Mouse (Mus musculus): ENCODE measurements at regions not wholly inside any gene's neighbourhood (a gene's known extent, or its start where the extent isn't known, plus 50 kb on each side); places are given as distances from the start of the nearest gene placed in this dataset.

DNA sequence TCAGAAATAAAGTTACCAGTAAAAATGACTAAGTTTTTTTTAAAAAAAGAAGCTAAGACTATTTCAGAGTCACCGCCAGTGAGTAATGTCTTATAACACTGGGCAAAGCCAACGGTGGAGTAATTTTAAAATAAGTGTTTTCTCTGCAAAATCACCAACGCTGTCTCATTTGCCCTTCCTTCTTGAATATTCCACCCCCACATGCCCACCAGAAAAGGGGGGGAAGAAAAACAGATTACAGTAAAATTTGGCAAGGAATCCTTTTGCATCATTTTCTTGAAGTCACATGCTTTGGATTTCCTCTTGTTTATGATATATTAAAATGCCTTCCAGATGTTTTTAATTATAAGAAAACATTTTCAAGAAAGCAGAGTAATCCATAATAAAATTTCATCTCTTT, 482.9 kb downstream of the Lmo4 start:
- DNase-seq (ENCODE audit: low read depth, low spot score): no peak

DNA sequence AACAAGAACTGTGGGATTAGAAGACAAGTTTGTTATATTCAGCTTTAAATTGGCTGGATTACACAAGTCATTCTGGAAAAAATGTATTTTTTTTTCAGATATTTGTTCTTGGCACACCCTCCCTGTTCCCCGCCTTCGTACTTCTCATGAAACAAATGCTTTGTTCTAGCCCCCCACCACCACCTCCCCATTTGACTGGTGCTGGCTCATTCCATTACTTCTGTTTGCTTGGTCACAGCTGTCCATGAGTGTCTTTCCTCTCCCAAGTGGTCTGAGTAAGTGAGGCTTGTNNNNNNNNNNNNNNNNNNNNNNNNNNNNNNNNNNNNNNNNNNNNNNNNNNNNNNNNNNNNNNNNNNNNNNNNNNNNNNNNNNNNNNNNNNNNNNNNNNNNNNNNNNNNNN, 491.8 kb downstream of the Lmo4 start:
- DNase-seq (ENCODE audit: low read depth, low spot score): no peak

DNA sequence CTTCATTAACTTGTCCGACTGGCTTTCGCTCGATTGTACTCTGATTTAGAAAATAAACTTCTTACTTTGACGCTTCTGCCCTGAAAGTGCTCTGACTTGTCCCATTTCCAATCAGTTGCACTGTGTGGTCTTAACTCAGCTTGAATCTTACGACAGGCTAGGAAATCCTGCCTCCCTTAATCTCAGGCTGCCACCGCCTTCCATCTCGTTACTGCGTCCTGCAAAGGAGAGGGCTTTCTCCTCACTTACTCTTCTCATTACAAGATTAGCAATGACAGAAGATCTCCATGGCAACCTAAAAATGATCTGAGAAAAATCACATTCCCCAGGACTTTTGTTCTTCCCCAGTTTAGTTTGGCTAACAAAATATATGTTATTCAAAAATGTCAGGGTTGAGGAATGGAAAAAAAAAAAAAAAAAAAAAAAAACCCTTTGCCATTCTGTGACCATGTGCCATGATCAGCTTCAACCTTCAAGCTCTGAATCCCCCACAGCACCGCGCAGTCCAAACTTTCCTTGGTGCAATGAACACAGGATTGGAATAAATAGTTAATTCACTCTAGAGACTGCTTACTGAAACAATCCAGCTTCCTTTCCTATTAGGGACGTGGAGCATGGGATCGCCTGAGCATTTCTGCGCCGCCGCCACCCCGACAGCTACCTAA, 494.1 kb downstream of the Lmo4 start:
- no peak for DNase-seq (ENCODE audit: low read depth, low spot score)

DNA sequence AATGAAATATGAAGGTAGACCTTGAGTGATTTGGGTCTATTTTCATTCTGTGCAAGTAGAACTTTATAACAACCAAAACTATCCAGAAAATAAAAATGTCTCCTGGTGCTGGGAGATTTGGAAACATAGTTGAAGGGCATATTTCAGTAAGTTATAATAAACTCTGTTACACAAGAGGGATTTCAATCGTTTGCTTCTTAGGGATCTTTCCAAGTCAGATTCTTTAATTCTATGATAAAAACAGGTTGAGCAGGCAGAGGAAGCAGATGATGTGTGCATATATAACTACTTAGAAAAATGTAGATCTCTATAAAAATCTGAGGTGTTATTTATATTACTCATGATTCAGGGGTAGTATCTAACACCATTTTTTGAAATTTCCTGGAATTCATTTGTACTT, 498.3 kb downstream of the Lmo4 start:
- no peak for DNase-seq (ENCODE audit: low read depth, low spot score)

DNA sequence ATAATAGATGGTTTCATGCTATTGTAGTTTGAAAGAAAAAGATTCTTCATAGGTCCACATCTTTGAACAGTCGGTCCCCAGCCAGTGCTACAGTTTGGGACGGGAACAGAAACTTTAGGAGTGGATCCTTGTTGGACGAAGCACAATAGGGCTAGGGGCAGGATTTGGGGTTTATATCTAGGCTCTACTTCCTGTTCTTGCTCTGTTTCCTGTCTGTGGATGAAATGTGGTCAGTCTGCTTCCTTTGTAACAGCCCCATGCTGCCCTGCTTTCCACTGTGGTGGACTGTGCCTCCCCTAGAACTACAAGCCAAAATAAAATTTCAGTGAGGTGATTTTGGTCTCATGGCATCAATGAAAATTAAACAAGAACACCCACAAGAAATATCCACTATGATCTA, 510.2 kb downstream of the Lmo4 start:
- no peak for DNase-seq (ENCODE audit: low read depth, low spot score)

DNA sequence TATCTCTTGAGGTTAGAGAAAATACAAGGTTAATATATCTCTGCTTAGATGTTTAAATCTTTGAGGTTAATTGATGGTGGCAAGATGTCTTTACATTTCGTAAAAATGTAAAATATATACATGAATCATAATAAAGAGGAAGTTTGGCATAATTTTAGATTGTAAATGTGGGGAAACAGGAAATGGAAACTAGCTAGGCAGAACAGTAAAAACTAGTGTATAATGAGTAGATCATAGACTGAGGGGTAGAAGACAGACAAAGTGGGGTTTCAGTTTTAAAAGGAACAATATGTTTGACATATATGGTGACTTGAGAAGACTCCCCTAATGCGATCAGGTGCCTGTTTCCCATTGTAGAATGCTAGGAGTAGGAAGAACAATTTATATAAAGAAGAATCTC, 519.3 kb downstream of the Lmo4 start:
- no peak for DNase-seq (ENCODE audit: low read depth, low spot score)

DNA sequence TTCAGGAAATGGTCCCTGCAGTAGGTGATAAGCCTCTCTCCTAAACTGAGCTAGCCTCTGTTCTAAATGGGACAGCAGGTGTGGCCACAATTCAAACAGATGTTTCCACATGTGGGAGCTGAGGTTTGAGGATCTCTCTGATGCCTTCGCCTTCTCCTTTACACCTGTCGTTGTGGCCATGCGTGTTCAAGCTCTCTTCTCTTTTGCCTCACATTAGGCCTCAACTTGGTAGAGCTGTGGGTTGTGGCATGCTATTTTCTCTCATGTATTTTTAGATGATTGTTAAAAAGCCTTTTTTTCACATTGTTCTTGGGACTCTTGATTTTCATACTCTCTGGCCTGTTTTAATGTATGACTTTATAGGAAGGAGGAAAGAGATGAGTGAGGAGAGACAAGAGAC, 526.8 kb downstream of the Lmo4 start:
- no peak for DNase-seq (ENCODE audit: low read depth, low spot score)

DNA sequence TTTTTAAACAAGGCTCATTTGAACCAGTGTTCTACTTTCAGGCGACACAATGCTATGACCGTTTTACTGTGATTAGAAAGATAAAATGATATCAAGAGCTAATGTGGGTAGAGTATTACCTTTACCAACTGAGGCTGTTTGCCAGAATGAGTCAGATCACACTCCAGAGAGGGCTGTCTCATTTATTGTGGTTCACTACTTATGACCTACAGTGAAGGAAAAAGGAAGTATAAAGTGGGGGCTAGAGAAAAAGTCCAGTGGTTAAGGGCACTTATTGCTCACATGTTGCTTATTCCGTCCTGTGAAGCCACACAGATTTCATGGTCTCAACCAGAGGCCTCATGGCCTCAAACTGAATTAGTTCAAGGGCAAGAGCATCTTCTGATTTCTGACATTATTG, 530.2 kb downstream of the Lmo4 start:
- DNase-seq (ENCODE audit: low read depth, low spot score): no peak

DNA sequence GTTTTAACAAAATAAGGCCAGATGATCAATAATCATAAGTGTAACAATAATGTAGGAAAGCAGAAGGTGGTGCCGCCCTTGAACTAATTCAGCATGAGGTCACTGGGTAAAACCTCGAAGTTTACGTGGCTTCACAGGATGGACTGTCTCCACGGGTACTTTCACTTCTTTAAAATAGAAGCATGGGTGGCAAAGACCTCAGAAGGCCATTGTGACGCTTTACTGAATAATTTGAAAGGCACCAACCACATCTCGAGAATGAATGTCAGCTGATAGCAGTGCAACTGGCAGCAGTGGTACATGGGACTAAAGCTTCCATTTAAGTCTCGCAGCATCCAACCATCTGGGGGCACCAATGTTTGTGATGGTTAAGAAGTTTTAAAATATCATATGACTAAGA, 530.6 kb downstream of the Lmo4 start:
- no peak for DNase-seq (ENCODE audit: low read depth, low spot score)

DNA sequence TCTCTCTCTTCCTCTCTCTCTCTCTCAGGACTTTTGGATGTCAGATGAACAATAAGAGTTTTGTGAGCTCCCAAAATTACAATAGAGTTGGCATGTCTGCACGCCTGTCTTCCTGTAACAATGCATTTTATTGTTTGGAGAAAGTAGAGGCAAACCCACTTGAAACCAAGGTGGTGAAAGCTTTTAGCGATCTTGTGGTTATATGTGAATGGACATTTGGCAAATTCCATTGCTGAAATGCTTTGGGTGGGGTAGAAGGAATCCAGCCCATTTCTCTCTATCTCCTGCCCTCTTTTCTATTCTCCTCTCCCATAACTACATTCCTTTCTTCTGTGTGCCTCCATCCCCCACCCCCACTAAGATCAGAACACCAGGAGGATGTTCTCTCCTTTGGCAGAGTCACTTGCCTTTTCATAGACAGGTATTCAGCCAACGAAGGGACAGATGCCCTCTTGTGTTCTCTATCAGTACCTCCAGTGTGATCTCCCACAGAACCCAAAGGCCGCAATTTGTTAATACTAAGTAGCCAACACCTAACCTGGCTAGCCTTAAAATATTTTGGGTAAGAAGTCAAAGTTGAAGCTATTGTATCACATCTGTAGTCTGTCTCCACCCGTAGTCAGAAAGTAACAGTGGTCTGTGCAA, 542.9 kb downstream of the Lmo4 start:
- no peak for DNase-seq (ENCODE audit: low read depth, low spot score)

DNA sequence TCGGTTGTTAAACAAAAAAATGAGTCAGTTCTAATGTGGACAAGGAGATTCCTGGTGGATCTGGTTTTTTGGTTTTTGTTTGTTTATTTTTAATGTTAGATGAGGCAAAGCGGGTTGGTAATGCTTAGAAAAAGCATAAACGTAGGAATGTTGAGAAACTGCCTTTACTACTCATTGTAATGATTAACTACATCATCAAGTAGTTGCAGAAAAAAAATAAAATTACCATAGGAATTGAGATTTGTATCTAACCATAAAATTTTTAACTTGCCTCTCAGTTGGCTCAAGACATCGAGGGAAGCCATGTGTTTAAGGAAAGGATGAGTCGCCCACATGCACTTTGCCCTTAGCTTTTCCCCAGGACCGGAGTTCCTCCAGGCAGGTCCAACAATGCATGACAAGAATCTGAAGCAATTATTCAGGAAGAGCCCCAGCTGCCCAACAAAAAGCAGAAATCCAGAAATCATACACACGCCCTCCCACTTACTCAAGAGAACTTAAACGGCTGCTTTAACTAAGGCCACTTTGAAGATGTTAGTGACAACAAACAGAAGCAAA, 545.5 kb downstream of the Lmo4 start:
- DNase-seq (ENCODE audit: low read depth, low spot score): no peak

DNA sequence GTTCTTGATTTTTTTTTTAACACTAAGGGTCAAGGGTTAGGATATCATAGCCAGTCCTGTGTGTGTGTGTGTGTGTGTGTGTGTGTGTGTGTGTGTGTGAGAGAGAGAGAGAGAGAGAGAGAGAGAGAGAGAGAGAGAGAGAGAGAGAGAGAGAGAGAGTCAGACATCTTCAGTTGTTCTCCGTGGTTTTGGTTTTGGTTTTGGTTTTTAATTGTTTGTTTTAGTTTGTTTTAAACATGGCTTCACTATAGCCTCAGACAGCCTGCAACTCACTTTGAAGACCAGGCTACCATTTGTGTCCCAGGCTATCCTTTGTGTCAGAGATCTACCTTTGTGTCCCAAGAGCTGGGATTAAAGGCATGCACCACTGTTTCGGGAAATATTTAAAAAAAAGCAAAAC, 557.8 kb downstream of the Lmo4 start:
- no peak for DNase-seq (ENCODE audit: low read depth, low spot score)

DNA sequence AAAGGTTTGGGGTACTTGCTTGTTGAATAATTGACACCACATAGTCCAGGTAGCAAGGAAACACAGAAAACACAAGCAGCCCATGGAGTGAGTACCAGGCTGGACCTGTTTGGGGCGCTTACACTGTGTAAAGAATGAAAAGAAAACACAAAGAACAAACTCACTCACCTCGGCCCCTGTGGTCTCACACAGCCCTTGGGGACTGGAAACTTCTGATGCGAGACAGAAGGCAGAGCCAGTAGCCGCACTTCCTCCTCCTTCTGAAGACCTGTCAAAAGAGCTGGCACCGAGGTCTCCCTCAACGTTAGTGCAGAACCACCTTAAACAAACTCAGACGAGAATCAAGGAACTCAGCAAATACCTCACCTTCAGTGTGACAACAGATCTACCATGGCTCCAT, 558.2 kb downstream of the Lmo4 start:
- no peak for DNase-seq (ENCODE audit: low read depth, low spot score)

DNA sequence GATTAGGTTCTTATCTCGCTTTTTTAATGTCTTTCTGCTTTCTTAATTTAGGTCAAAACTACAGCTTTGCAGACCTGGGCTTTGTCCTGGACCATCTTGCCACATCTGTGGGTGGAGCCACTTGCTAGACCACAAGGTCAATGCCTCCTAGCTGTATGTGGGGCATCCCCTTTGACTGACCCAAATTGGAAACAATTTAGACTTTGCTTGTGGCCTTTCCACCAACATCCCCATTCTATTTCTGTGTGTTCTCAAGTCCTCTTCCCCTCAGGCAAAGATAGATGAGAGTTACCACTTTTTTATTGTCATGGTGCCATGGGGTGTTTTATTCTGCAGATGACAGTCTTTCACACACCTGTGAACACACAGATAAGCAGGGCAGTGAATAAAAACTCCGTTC, 572.0 kb downstream of the Lmo4 start:
- no peak for DNase-seq (ENCODE audit: low read depth, low spot score)

DNA sequence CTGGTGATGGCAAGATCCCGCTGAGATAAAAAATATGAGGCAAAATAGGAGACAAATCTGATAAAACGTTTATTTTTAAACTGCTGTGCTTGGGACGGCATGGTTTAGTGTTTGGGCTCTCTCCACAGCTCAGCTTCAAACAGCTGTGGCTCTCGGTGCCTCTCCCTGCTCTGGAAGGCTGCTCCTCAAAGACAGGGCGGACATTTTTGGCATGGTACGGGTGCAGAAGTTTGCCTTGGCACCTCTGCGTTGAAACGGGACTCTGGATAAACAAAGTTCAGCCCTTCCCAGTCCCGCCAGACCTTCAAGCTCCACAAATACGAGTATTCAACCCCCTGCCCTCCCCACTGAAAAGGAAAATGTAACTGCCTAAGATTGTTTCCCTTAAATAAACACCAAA, 573.8 kb downstream of the Lmo4 start:
- no peak for DNase-seq (ENCODE audit: low read depth, low spot score)

DNA sequence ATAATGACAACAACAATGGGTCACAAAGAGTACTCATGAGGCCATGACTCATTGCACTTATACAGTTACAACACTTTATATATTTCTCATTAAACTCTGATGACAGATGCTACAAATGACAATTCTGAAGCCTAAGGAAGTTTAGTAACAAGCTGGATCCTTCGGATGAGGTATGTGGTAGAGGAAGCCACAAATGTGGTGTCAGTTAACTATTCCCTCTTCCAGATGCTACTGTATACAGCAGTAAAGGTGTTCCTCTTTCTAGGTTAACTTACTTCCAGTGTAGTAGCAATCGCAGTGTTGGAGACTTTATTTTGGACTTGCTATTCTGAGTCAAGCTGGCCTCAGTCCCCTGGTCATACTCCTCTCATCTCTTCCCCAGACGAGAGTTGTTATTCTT, 580.1 kb downstream of the Lmo4 start:
- DNase-seq (ENCODE audit: low read depth, low spot score): no peak

DNA sequence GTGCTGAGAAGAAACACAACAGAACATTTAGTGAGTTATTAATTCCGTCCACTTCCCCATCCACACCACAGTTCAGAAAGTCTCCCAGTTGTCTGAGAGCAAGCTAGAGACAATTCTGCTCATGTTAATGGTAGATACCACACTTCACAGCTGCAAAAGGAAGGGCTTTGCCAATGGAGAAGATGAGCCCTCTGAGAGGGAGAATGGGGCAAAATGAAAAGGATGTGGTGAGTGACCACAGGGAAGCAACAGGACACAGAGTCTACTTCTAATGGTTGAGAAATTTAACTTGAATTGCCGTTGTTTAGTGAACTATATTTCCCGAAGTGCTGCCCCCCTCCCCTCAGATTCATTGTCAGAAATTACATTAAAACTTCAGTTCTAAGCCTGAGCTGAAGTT, 582.7 kb downstream of the Lmo4 start:
- DNase-seq (ENCODE audit: low read depth, low spot score): no peak

DNA sequence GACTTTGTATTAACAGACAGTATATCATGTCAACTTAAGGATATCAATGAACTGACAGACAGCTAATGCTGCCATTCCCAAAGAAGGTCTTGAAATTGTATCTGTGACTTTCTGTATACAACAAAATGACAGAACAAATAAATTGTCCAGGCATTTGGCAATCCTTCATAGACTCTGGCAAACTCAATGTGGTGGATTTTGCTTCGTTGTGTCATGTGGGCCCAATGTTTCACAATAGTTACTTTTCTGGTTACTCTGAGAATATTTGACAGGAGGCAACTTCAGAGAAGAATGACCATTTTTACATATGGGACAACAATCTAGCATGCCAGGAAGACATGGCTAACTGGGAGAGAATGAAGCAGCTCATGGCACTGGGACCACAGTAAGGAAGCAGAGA, 585.9 kb downstream of the Lmo4 start:
- DNase-seq (ENCODE audit: low read depth, low spot score): no peak

DNA sequence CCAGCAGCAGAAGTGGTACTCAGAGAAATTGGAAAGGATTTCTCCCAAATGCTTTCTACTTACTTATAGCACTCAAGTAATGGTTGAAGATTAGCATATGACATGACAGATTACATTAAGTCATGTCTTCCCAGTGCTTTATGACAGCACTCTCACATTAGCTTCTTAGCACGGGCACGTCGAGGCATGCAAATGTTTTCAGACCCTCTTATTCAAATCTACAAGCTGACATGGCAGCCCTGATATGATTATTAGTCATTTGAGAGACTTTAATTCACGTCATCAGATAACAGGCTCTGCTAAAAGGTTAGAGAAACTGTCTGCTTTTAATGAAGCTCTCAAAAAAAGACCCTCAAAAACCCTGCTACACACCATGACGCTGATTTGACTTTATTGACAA, 590.1 kb downstream of the Lmo4 start:
- no peak for DNase-seq (ENCODE audit: low read depth, low spot score)

DNA sequence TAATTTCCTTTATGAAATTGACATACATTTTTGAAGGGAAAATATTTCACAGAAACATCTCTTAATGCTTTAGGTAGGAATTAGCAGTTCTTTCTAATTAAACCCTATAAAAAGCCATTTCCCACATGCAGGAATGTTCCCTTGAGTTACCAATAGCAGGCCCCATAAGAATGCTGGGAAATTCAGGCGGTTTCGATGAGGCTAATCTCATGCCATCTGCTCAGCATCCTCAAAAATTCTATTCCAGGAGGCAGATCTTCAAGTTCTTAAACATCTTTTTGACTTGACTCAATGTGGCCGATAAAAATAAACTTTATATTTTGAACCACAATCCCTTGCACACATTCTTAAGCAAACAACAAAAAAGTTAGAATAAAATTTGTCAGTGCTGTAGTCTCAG, 591.0 kb downstream of the Lmo4 start:
- DNase-seq (ENCODE audit: low read depth, low spot score): no peak

DNA sequence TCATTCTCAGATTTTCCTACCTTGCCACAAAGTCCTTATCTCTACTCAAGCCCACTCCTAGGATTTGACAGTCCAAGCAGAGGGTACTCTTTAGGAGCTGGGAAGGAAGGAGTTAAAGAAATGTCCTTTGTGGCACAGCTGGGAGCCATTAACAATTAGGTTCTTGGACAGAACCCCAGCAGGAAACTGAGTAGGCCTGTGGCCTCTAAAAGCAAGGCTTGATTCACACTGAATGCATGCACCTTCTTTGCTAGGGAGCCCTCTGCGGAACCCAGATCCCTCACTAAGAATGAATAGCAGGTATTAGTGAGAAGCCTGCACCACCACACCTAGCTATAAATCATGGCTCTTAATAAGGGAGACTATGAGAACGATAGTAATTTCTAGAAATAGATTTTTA, 595.3 kb downstream of the Lmo4 start:
- no peak for DNase-seq (ENCODE audit: low read depth, low spot score)

DNA sequence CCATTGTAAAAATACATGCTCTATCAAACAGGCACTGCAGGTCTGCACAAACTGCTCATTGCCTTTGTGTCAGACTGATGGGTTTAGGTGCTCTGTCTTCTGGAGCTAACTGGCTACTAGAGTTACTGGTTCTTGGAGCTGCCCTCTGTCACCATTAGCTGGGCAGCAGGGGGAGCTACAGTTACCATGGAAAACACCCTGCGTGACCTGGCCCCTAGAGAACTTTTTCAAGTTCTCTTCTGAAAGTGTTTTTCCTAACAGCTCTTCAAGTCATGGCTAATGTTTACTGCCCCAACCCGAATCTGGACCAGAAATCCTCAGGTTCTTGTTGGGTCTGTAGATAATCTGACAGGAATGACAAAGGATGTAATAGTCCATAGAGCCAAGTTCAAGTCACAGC, 605.9 kb downstream of the Lmo4 start:
- DNase-seq (ENCODE audit: low read depth, low spot score): no peak

DNA sequence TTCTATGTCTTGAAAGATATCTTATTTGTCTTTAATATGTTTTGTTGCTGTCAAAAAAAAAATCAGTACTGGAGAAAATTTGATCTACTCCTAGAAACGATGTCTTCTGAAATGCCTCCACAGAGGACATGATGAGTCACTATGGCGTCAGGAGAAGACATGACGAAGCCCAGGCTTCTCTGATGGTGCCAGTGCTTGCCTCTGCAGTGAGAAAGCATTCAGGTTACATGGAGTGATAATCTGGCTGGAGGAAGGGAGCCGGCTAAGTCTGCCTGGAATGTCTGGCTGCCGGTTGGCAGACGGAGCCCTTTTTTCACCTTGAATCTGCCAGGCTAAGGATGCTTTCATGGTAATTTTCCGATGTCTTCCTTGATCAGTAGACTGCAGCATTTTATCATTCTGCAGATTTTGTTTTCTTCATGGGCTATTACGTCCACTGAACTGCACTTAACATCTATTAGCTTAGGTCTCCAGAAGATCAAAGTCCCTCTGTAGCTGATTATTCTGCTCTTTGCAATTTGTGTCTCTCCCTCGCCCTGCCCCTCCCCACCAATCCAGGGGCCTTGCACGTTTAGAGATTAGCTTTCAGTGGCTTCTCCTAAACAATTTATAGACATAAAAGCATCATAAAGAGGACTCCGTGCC, 607.9 kb downstream of the Lmo4 start:
- DNase-seq (ENCODE audit: low read depth, low spot score): no peak

All from retina, postnatal 7 days (tissue).